ENCODE assay signal across 9 mouse cellular contexts in the genomic region with DNA sequence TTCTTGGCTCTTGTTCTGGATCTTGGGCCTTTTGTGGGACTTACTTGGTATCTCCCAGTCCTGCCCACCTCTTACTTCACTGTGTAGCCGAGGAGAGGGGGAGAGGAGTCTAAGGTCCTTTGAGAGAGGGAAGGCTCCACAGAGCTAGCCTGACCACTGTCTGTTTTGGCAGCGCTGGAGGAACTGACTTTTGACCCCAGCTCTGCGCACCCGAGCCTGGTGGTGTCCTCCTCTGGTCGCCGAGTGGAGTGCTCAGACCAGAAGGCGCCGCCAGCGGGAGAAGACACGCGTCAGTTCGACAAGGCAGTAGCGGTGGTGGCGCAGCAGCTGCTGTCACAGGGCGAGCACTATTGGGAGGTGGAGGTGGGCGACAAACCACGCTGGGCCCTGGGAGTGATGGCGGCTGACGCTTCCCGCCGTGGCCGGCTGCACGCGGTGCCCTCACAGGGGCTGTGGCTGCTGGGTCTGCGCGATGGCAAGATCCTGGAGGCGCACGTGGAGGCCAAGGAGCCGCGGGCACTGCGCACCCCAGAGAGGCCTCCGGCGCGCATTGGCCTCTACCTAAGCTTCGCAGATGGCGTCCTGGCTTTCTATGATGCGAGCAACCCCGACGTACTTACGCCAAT. TPM values are rescaled to one million over a fixed set of nuclear protein-coding genes. Genes with fewer than 3 reads are reported as not detected.
DNase-seq lines count a peak whose midpoint lies in the region; ATAC-seq and TF ChIP-seq lines count a peak whose summit lies in the region.
"Had no signal": no experiment of that assay in that cellular context is flagged by ENCODE, and none has a peak within 500 bp of the region (broad histone marks: within the 10 kb centered on the region; RNA-seq: fewer than 3 reads in every experiment).

No protein-coding gene starts in this region.

- no peak for ATAC-seq in hindbrain, embryonic 15.5 days (ENCODE audit: low FRiP score, low read depth)
- ATAC-seq in limb, embryonic 14.5 days (ENCODE audit: low FRiP score, low read depth) = 0 out of 2 replicates have a peak, but pooled peaks have one; percentile 9
- ATAC-seq in megakaryocyte-erythroid progenitor cell, adult 5-6 weeks (replicated peaks; ENCODE audit: low FRiP score, low TSS enrichment, poor library complexity, severe bottlenecking) = no peak

- no peaks in the 10 kb centered on the region for H3K27me3 ChIP-seq in testis, adult 2 months (ENCODE audit: control insufficient read depth, insufficient read depth, low read length)
- no peaks in the 10 kb centered on the region for H3K27me3 ChIP-seq in hindbrain, embryonic 15.5 days
- no peaks in the 10 kb centered on the region for H3K27me3 ChIP-seq in limb, embryonic 14.5 days (ENCODE audit: control insufficient read depth, insufficient read depth, low read length)

- H3K4me1 ChIP-seq in testis, adult 2 months (ENCODE audit: control insufficient read depth, insufficient read depth, low read length) = peaks cover 8% of the 10 kb centered on the region
- no peaks in the 10 kb centered on the region; the same call in 1 of the 2 replicates for H3K4me1 ChIP-seq in hindbrain, embryonic 15.5 days (replicated peaks)
- H3K4me1 ChIP-seq in limb, embryonic 14.5 days (ENCODE audit: control insufficient read depth, insufficient read depth, low read length) = peaks cover 3% of the 10 kb centered on the region

- H3K9me3 ChIP-seq in hindbrain, embryonic 15.5 days = no peaks in the 10 kb centered on the region
- H3K9me3 ChIP-seq in limb, embryonic 14.5 days (ENCODE audit: control insufficient read depth, low read length) = no peaks in the 10 kb centered on the region

- TF ChIP-seq POLR2A in testis, adult 2 months (IDR thresholded peaks at IDR 0.05; ENCODE audit: control insufficient read depth, low read depth, low read length) = no peak
- TF ChIP-seq POLR2A in limb, embryonic 14.5 days (IDR thresholded peaks at IDR 0.05; ENCODE audit: borderline replicate concordance, extremely low read depth, insufficient read depth, insufficient read length) = no peak

- H3K36me3 ChIP-seq in testis, adult 2 months (ENCODE audit: control insufficient read depth, insufficient read depth, low read length) = no peaks in the 10 kb centered on the region
- H3K36me3 ChIP-seq in hindbrain, embryonic 15.5 days = no peaks in the 10 kb centered on the region
- no peaks in the 10 kb centered on the region for H3K36me3 ChIP-seq in limb, embryonic 14.5 days (ENCODE audit: control insufficient read depth, insufficient read depth, low read length)

- TF ChIP-seq CTCF in testis, adult 2 months (IDR thresholded peaks at IDR 0.05; ENCODE audit: control insufficient read depth, insufficient read depth, insufficient replicate concordance, low read depth, low read length) = no peak

- H3K27ac ChIP-seq in testis, adult 2 months (ENCODE audit: control insufficient read depth, insufficient read depth, low read depth, low read length) = no peak overlapping the region
- no peak overlapping the region for H3K27ac ChIP-seq in hindbrain, embryonic 15.5 days (replicated peaks)
- no peak overlapping the region for H3K27ac ChIP-seq in limb, embryonic 14.5 days (replicated peaks; ENCODE audit: low read depth, low read length)

- no peak for DNase-seq in testis, postnatal 14 days (ENCODE audit: low spot score)
- DNase-seq in limb, embryonic 14.5 days (ENCODE audit: low spot score) = no peak
- DNase-seq in yolk sac, embryonic 10.5 days (ENCODE audit: low spot score) = peak; percentile 76
- DNase-seq in thymus, postnatal 0 days (ENCODE audit: low spot score) = no peak
- DNase-seq: lung, postnatal 10 days had no signal

- peak overlapping the region; percentile 33 for H3K4me2 ChIP-seq in hindbrain, embryonic 15.5 days
- no peak overlapping the region for H3K4me2 ChIP-seq in limb, embryonic 14.5 days (replicated peaks; ENCODE audit: low read depth, low read length, severe bottlenecking)

- peak overlapping the region; percentile 65 for H3K4me3 ChIP-seq in testis, adult 2 months (ENCODE audit: control insufficient read depth, low read depth, low read length)
- no peak overlapping the region for H3K4me3 ChIP-seq in hindbrain, embryonic 15.5 days
- no peak overlapping the region for H3K4me3 ChIP-seq in limb, embryonic 14.5 days (replicated peaks; ENCODE audit: low read length)

- H3K9ac ChIP-seq in hindbrain, embryonic 15.5 days = no peak overlapping the region
- no peak overlapping the region for H3K9ac ChIP-seq in limb, embryonic 14.5 days (ENCODE audit: low read depth, low read length, severe bottlenecking)

- WGBS in hindbrain, embryonic 15.5 days = 51% methylated on average over 38 of the region's 40 CpGs
- 45% methylated on average over 35 of the region's 40 CpGs for WGBS in limb, embryonic 14.5 days

RNA-seq across cellular contexts. Expression of gene Trim72, which starts 6.1 kb away (rescaled TPM):
- polyA plus RNA-seq in testis, adult 2 months (2012; rRNA removed) = 0.25 and 0.32 TPM in 2 replicates
- not detected in 2 replicates for polyA plus RNA-seq in hindbrain, embryonic 15.5 days (2015; fragmentation: Nextera tagmentation; extraction: Ambion mirVana)
- polyA plus RNA-seq in limb, embryonic 14.5 days (2012; rRNA removed) = 22.8 and 26.6 TPM in 2 replicates
- 1.7 and 2.2 TPM in 2 replicates for polyA plus RNA-seq in limb, embryonic 14.5 days (2014; fragmentation: Nextera tagmentation; extraction: Ambion mirVana)
- not detected in 2 replicates for polyA plus RNA-seq in thymus, postnatal 0 days (2015; fragmentation: Nextera tagmentation; extraction: Ambion mirVana)
- total RNA-seq in megakaryocyte-erythroid progenitor cell, adult 5-6 weeks (2014; fragmentation: Nextera tagmentation) = not detected in 2 replicates
- 0.52 TPM in 1 of 2 replicates, not detected in the other for total RNA-seq in megakaryocyte-erythroid progenitor cell, adult 5-6 weeks (2017)

RNA-seq across cellular contexts. Expression of gene Pycard, which starts 16.2 kb away (rescaled TPM):
- 2.9 and 3.1 TPM in 2 replicates for polyA plus RNA-seq in testis, adult 2 months (2012; rRNA removed)
- 6.7 and 10.3 TPM in 2 replicates for polyA plus RNA-seq in hindbrain, embryonic 15.5 days (2015; fragmentation: Nextera tagmentation; extraction: Ambion mirVana)
- 53.1 and 59.3 TPM in 2 replicates for polyA plus RNA-seq in limb, embryonic 14.5 days (2012; rRNA removed)
- polyA plus RNA-seq in limb, embryonic 14.5 days (2014; fragmentation: Nextera tagmentation; extraction: Ambion mirVana) = 98.3 and 132 TPM in 2 replicates
- 372 and 387 TPM in 2 replicates for polyA plus RNA-seq in thymus, postnatal 0 days (2015; fragmentation: Nextera tagmentation; extraction: Ambion mirVana)
- 41.8 and 56.1 TPM in 2 replicates for total RNA-seq in megakaryocyte-erythroid progenitor cell, adult 5-6 weeks (2014; fragmentation: Nextera tagmentation)
- 10.2 and 10.6 TPM in 2 replicates for total RNA-seq in megakaryocyte-erythroid progenitor cell, adult 5-6 weeks (2017)

RNA-seq across cellular contexts. Expression of gene Fus, which starts 42.6 kb away (rescaled TPM):
- 271 and 306 TPM in 2 replicates for polyA plus RNA-seq in testis, adult 2 months (2012; rRNA removed)
- 357 and 368 TPM in 2 replicates for polyA plus RNA-seq in hindbrain, embryonic 15.5 days (2015; fragmentation: Nextera tagmentation; extraction: Ambion mirVana)
- polyA plus RNA-seq in limb, embryonic 14.5 days (2012; rRNA removed) = 919 and 999 TPM in 2 replicates
- polyA plus RNA-seq in limb, embryonic 14.5 days (2014; fragmentation: Nextera tagmentation; extraction: Ambion mirVana) = 60.9 and 68.7 TPM in 2 replicates
- polyA plus RNA-seq in thymus, postnatal 0 days (2015; fragmentation: Nextera tagmentation; extraction: Ambion mirVana) = 178 and 286 TPM in 2 replicates
- total RNA-seq in megakaryocyte-erythroid progenitor cell, adult 5-6 weeks (2014; fragmentation: Nextera tagmentation) = 315 and 387 TPM in 2 replicates
- 61.4 and 85.2 TPM in 2 replicates for total RNA-seq in megakaryocyte-erythroid progenitor cell, adult 5-6 weeks (2017)

RNA-seq across cellular contexts. Expression of gene Itgam, which starts 52.6 kb away (rescaled TPM):
- 0.25 and 0.55 TPM in 2 replicates for polyA plus RNA-seq in testis, adult 2 months (2012; rRNA removed)
- polyA plus RNA-seq in hindbrain, embryonic 15.5 days (2015; fragmentation: Nextera tagmentation; extraction: Ambion mirVana) = 1.1 and 1.2 TPM in 2 replicates
- 2.4 and 2.5 TPM in 2 replicates for polyA plus RNA-seq in limb, embryonic 14.5 days (2012; rRNA removed)
- 1.1 and 1.2 TPM in 2 replicates for polyA plus RNA-seq in limb, embryonic 14.5 days (2014; fragmentation: Nextera tagmentation; extraction: Ambion mirVana)
- polyA plus RNA-seq in thymus, postnatal 0 days (2015; fragmentation: Nextera tagmentation; extraction: Ambion mirVana) = 1.2 and 1.4 TPM in 2 replicates
- 3.2 TPM in 1 of 2 replicates, not detected in the other for total RNA-seq in megakaryocyte-erythroid progenitor cell, adult 5-6 weeks (2014; fragmentation: Nextera tagmentation)
- total RNA-seq in megakaryocyte-erythroid progenitor cell, adult 5-6 weeks (2017) = 0.95 and 2.3 TPM in 2 replicates

RNA-seq across cellular contexts. Expression of gene Gm49368, which starts 52.7 kb away (rescaled TPM):
- not detected in 2 replicates for polyA plus RNA-seq in testis, adult 2 months (2012; rRNA removed)
- polyA plus RNA-seq in hindbrain, embryonic 15.5 days (2015; fragmentation: Nextera tagmentation; extraction: Ambion mirVana) = not detected in 2 replicates
- polyA plus RNA-seq in limb, embryonic 14.5 days (2012; rRNA removed) = 0.01 TPM in 1 of 2 replicates, not detected in the other
- polyA plus RNA-seq in limb, embryonic 14.5 days (2014; fragmentation: Nextera tagmentation; extraction: Ambion mirVana) = not detected in 2 replicates
- polyA plus RNA-seq in thymus, postnatal 0 days (2015; fragmentation: Nextera tagmentation; extraction: Ambion mirVana) = not detected in 2 replicates
- total RNA-seq in megakaryocyte-erythroid progenitor cell, adult 5-6 weeks (2014; fragmentation: Nextera tagmentation) = not detected in 2 replicates
- total RNA-seq in megakaryocyte-erythroid progenitor cell, adult 5-6 weeks (2017) = not detected in 2 replicates
- total RNA-seq: heart, adult 18-20 months had no signal
